Mouse (Mus musculus): ENCODE results near the gene Ghrh.

DNA sequence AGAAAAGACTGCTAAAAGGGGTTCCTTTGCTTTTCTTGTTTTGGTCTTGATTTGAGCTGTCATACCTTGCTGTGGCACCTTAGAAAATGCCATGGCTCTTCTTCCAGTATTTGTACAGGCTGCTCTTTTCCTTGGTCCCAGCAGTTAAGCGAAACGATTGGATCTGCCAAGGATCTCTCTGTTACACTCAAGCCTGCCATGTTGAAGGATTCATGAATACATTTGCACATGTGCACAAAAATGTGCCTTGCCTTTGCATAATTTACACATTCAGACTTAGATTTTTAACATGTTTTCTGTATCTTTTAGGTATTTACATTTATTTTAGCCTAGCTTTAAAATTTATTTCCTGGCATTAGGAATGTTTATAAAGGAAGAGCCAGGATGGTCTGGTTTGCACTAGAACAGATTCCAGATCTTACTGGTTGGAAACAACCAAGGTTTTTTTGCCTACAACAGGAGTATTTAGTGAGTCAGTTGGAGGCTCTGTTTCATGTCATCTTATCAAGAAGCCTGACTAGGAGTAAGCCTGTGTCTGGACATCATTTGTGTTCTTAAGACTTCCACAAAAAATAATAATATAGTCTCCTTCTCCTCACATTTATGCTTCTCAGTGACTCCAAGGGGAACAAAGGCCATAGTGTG, 38.9 kb downstream of the Ghrh start:
- TF ChIP-seq CTCF (IDR thresholded peaks at IDR 0.05; ENCODE audit: insufficient read depth, low read depth, low read length) (no peak), POLR2A (IDR thresholded peaks at IDR 0.05; ENCODE audit: insufficient read depth, low read depth, low read length) (no peak)
